Mouse (Mus musculus) cortical plate, adult 2 months (tissue): ENCODE results near the gene U2af1.

Experiments used
- CTCF ChIP-seq: fragments of 200-500 bp; IDR thresholded peaks from 2 replicates; pipeline ENCODE4 v1.5.1; 2011; ENCODE audit warnings: mild to moderate bottlenecking, control low read depth, low read length; ENCODE audit not compliant: insufficient read depth; ENCODE audit errors: extremely low read depth
- POLR2A ChIP-seq: fragments of 200-500 bp; IDR thresholded peaks from 2 replicates; pipeline ENCODE4 v1.6.1; 2011; ENCODE audit warnings: mild to moderate bottlenecking, low read length, control low read depth; ENCODE audit not compliant: insufficient read depth; ENCODE audit errors: extremely low read depth

DNA sequence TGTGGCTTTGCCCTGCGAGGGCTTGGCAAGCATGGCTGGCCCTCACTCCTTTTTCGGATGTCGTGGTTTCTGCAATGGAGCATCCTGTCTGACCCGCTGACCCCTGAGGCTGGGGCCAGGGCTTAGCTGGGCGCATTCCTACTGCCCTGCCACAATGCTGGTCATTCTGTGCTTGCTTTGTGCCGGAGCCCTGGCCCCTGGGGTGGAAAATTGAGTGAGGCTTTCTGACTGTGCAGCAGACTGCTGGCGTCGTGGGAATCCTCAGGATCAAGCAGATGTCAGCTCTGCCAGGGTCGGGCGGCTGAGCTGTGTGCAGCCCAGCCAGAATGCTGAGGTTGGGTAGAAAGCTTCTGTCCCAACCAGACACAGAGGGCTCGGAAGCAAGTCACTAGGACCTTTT lies 11.5 kb upstream of the U2af1 start:
- TF ChIP-seq CTCF, result no peak
- no peak for TF ChIP-seq POLR2A
